Mouse (Mus musculus): ENCODE measurements around the gene Fsip1. TPM values are rescaled to one million over a fixed set of nuclear protein-coding genes. Genes with fewer than 3 reads are reported as not detected.

Gene Fsip1
- polyA plus RNA-seq, 2 experiments = 0.06 to 0.08 TPM

DNA sequence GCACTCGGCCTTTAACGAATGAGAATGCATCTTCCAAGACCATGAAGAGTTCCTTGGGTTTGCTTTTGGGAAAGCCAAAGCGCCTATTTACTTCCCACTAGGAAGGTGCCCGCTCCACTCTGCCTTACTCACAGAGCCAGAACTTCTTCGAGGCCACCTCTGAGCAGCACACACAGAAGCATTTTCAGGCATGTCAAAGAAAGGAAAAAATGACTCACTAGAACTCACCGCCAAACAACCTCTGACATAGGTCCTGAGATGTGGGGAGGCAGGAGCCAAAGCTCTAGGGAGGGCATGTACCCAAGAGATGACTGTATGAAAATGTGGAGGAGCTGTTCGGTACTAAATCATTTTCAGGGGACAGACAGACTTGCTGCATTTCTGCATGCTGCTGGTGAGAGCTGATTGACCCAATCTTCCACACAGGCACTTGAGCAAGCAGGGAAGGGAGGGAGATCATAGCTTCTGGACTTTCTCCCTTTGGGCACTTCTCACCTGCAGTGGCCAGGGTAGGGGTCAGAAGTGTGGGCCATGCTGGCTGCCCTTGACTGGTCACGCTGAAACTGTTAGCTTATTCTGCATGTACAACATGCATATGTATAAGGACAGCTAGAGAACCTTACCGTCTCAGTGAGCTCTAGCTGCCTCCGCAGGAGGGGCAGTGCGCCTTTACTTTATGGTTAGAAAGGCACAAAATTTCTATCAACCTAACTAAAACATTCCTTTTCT, 131.4 kb downstream of the Fsip1 start:
- no peak for ATAC-seq (ENCODE audit: insufficient read depth)
- no peak for DNase-seq (ENCODE audit: low read depth in 3 of 3, low spot score in 3 of 3)
- Histone ChIP-seq H3K4me2 (ENCODE audit: low read depth) (no peak overlapping the region), H3K4me3 (ENCODE audit: insufficient read depth in 1 of 2, low read depth in 2 of 2, low read length in 2 of 2) (no peak overlapping the region), H3K27me3 (ENCODE audit: control insufficient read depth, insufficient read depth, low read length) (no peaks in the 10 kb centered on the region), H3K27ac (no peak overlapping the region), H3K9me3 (ENCODE audit: control insufficient read depth, low read length) (no peaks in the 10 kb centered on the region), H3K9ac (replicated peaks) (no peak overlapping the region), H3K4me1 (replicated peaks; ENCODE audit: control insufficient read depth in 2 of 2, insufficient read depth in 2 of 2, low read length in 1 of 2) (no peaks in the 10 kb centered on the region), H3K36me3 (replicated peaks; ENCODE audit: control insufficient read depth, insufficient read depth, low read depth) (no peaks in the 10 kb centered on the region)
- TF ChIP-seq CTCF (IDR thresholded peaks at IDR 0.05; ENCODE audit: low read depth) (no peak), EP300 (IDR thresholded peaks at IDR 0.05; ENCODE audit: low read depth) (no peak)
- 64% methylated on average over 11 of the region's 11 CpGs for WGBS (ENCODE audit: insufficient replicate concordance)

DNA sequence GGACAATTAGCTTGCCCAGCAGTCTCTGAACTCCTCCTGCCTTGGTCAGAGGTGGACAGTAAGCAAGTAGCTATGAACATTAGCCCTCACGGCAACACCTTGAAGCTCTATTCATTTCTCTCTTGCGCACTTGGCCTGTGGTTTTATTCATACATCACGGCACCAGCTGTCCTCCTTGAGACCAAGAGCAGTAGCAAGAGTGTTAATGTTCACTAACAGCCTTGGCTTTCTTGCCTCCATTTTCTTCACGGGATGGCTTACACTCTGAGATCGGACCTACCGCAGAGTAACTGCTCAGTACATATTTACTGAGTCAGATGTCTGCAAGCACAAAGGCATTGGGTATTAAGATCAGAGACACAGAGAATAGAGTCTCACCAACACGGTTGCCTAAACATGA, 132.3 kb downstream of the Fsip1 start:
- WGBS (ENCODE audit: insufficient replicate concordance) = 77% methylated on average over 7 of the region's 7 CpGs
- no peaks in the 10 kb centered on the region for H3K9me3 ChIP-seq (ENCODE audit: control insufficient read depth, low read length)
- DNase-seq (ENCODE audit: low read depth in 3 of 3, low spot score in 3 of 3) (no peak), ATAC-seq (ENCODE audit: insufficient read depth) (no peak)
- no peak overlapping the region for H3K9ac ChIP-seq (replicated peaks)
- TF ChIP-seq EP300 (IDR thresholded peaks at IDR 0.05; ENCODE audit: low read depth) (no peak), CTCF (IDR thresholded peaks at IDR 0.05; ENCODE audit: low read depth) (no peak)
- no peaks in the 10 kb centered on the region for H3K27me3 ChIP-seq (ENCODE audit: control insufficient read depth, insufficient read depth, low read length)
- no peak overlapping the region for H3K4me2 ChIP-seq (ENCODE audit: low read depth)
- H3K4me1 ChIP-seq (replicated peaks; ENCODE audit: control insufficient read depth in 2 of 2, insufficient read depth in 2 of 2, low read length in 1 of 2) = no peaks in the 10 kb centered on the region
- no peak overlapping the region for H3K27ac ChIP-seq
- no peak overlapping the region for H3K4me3 ChIP-seq (ENCODE audit: insufficient read depth in 1 of 2, low read depth in 2 of 2, low read length in 2 of 2)
- H3K36me3 ChIP-seq (replicated peaks; ENCODE audit: control insufficient read depth, insufficient read depth, low read depth) = no peaks in the 10 kb centered on the region

DNA sequence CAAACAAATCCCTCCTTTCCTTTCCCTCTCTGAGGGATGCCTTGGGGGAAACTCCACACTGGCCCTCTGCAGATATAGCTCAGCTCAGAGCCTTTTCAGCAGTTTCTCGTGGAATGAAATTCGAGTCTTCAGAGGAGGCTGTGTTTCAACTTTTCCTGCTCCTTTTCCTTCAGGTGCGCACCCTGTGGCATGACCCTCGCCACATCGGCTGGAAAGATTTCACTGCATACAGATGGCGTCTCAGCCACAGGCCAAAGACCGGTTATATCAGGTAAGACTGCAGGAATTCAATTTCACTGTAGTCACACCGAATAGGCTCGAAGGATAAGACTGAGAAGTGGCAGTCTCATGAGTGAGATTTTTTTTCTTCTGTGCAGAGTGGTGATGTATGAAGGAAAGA, 133.0 kb downstream of the Fsip1 start:
- 76% methylated on average over 9 of the region's 9 CpGs for WGBS (ENCODE audit: insufficient replicate concordance)

DNA sequence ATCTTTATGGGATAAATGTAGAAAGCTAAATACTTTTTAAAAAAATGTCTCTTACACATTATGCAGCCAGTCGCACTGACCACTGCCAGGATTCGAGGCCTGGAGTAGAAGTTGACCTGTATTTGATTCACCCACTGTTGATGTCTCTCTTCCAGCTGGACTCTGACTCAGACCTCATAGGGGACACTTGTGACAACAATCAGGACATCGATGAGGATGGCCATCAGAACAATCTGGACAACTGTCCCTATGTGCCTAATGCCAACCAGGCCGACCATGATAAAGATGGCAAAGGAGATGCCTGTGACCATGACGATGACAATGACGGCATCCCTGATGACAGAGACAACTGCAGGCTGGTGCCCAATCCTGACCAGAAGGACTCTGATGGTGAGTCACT, 134.5 kb downstream of the Fsip1 start:
- 71% methylated on average over 6 of the region's 6 CpGs for WGBS (ENCODE audit: insufficient replicate concordance)
- Histone ChIP-seq H3K36me3 (replicated peaks; ENCODE audit: control insufficient read depth, insufficient read depth, low read depth) (no peaks in the 10 kb centered on the region), H3K4me1 (replicated peaks; ENCODE audit: control insufficient read depth in 2 of 2, insufficient read depth in 2 of 2, low read length in 1 of 2) (no peaks in the 10 kb centered on the region), H3K4me3 (ENCODE audit: insufficient read depth in 1 of 2, low read depth in 2 of 2, low read length in 2 of 2) (no peak overlapping the region), H3K9ac (replicated peaks) (no peak overlapping the region), H3K4me2 (ENCODE audit: low read depth) (no peak overlapping the region), H3K9me3 (ENCODE audit: control insufficient read depth, low read length) (no peaks in the 10 kb centered on the region), H3K27me3 (ENCODE audit: control insufficient read depth, insufficient read depth, low read length) (no peaks in the 10 kb centered on the region), H3K27ac (no peak overlapping the region)
- no peak for ATAC-seq (ENCODE audit: insufficient read depth)
- TF ChIP-seq CTCF (IDR thresholded peaks at IDR 0.05; ENCODE audit: low read depth) = no peak
- no peak for TF ChIP-seq EP300 (IDR thresholded peaks at IDR 0.05; ENCODE audit: low read depth)
- DNase-seq (ENCODE audit: low read depth in 3 of 3, low spot score in 3 of 3) = no peak

More for the DNA sequence above, 133.0 kb downstream of the Fsip1 start:
- H3K4me3 ChIP-seq (ENCODE audit: insufficient read depth in 1 of 2, low read depth in 2 of 2, low read length in 2 of 2) = no peak overlapping the region
- H3K27me3 ChIP-seq (ENCODE audit: control insufficient read depth, insufficient read depth, low read length) = no peaks in the 10 kb centered on the region
- no peak overlapping the region for H3K9ac ChIP-seq (replicated peaks)
- DNase-seq (ENCODE audit: low read depth in 3 of 3, low spot score in 3 of 3) (no peak), ATAC-seq (ENCODE audit: insufficient read depth) (no peak)
- H3K9me3 ChIP-seq (ENCODE audit: control insufficient read depth, low read length) = no peaks in the 10 kb centered on the region
- no peaks in the 10 kb centered on the region for H3K4me1 ChIP-seq (replicated peaks; ENCODE audit: control insufficient read depth in 2 of 2, insufficient read depth in 2 of 2, low read length in 1 of 2)
- no peak overlapping the region for H3K4me2 ChIP-seq (ENCODE audit: low read depth)
- H3K36me3 ChIP-seq (replicated peaks; ENCODE audit: control insufficient read depth, insufficient read depth, low read depth) = no peaks in the 10 kb centered on the region
- H3K27ac ChIP-seq = no peak overlapping the region
- no peak for TF ChIP-seq CTCF (IDR thresholded peaks at IDR 0.05; ENCODE audit: low read depth)
- no peak for TF ChIP-seq EP300 (IDR thresholded peaks at IDR 0.05; ENCODE audit: low read depth)

DNA sequence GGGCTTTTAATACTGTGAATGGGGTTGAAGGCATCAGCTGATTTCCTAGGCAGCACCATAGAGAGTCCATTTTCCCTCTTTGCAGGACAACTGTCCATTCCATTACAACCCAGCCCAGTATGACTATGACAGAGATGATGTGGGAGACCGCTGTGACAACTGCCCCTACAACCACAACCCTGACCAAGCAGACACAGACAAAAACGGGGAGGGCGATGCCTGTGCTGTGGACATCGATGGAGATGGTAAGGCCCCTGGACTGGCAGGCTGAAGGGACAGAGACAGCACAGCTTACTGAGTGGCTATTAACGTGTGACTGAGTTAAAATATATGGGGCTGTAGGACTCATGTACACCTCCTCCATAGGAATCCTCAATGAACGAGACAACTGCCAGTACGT, 136.0 kb downstream of the Fsip1 start:
- DNase-seq (ENCODE audit: low read depth in 3 of 3, low spot score in 3 of 3) (no peak), ATAC-seq (ENCODE audit: insufficient read depth) (no peak)
- Histone ChIP-seq H3K9me3 (ENCODE audit: control insufficient read depth, low read length) (no peaks in the 10 kb centered on the region), H3K36me3 (replicated peaks; ENCODE audit: control insufficient read depth, insufficient read depth, low read depth) (no peaks in the 10 kb centered on the region), H3K27ac (no peak overlapping the region), H3K27me3 (ENCODE audit: control insufficient read depth, insufficient read depth, low read length) (no peaks in the 10 kb centered on the region), H3K4me2 (ENCODE audit: low read depth) (no peak overlapping the region), H3K4me3 (ENCODE audit: insufficient read depth in 1 of 2, low read depth in 2 of 2, low read length in 2 of 2) (no peak overlapping the region), H3K9ac (replicated peaks) (no peak overlapping the region), H3K4me1 (replicated peaks; ENCODE audit: control insufficient read depth in 2 of 2, insufficient read depth in 2 of 2, low read length in 1 of 2) (no peaks in the 10 kb centered on the region)
- 62% methylated on average over 7 of the region's 7 CpGs for WGBS (ENCODE audit: insufficient replicate concordance)
- no peak for TF ChIP-seq CTCF (IDR thresholded peaks at IDR 0.05; ENCODE audit: low read depth)
- no peak for TF ChIP-seq EP300 (IDR thresholded peaks at IDR 0.05; ENCODE audit: low read depth)

Data from liver, embryonic 14.5 days (tissue).